Mouse (Mus musculus) layer of hippocampus, postnatal 25 days (tissue): ENCODE results near the gene Ccdc177. TPM values are rescaled to one million over a fixed set of nuclear protein-coding genes. Genes with fewer than 3 reads are reported as not detected.
"Not testable (repeated sequence)": the region's sequence is repeated elsewhere in the genome, so short reads cannot be mapped to it uniquely, and the experiment has no call there.

Experiments used
- DNase-seq, 2 experiments: peaks; one replicate each; pipeline ENCODE4 v3.0.0; 2022; ENCODE audit warnings: mixed read lengths in 2 of 2, low spot score in 1 of 2; ENCODE audit errors: extremely low spot score in 1 of 2
- total RNA-seq, 2 experiments: library from RNA; stranded (reverse); gene quantifications; 2 replicates each; pipeline ENCODE4 v1.2.3; 2021

Gene Ccdc177
- 10 to 100 TPM; 17.6 to 19.2 TPM for total RNA-seq

DNA sequence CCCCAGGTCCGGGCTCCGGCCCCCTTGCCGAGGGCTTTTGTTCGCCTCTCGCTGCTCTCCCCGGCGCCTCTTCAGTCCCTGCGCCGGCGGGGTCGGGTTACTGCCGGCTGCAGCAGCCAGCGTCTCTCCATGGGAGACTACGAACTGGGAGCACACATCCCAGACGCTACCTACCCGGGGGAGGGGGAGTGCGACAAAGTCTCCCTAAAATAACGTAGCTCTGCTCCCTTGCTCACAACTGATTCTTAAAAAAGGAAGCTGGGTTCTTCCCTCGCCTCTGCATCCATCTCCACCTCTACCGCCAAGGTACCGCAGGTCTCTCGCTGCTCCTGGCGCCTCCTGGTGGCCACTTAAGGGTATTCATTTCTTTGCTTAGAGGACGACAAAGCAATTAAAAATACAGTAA lies at the start of gene Ccdc177:
Gene Ccdc177, minus strand, starts transcription at position 292 of the 406 bp plus-strand sequence.
- peak; percentile 70 to 89 for DNase-seq

DNA sequence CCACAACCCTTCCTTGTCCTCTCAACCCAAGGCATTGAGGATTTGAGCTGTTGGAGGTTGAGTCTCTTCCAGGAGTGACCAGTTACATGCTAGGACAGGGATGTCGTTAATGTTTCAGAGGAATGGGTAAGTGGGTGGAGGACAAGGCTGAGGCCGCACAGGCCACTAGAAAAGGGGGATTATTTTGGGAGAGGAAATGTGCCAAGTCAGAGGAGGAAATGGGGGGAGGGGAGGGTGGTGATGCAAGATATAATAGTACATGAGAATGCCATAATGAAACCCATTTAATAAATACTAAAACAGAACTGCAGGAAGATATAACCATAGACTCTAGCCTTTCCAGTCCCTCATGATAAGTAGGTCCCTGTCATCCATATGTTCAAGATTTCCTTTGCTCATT lies 49.5 kb upstream of the Ccdc177 start:
- no peak for DNase-seq

DNA sequence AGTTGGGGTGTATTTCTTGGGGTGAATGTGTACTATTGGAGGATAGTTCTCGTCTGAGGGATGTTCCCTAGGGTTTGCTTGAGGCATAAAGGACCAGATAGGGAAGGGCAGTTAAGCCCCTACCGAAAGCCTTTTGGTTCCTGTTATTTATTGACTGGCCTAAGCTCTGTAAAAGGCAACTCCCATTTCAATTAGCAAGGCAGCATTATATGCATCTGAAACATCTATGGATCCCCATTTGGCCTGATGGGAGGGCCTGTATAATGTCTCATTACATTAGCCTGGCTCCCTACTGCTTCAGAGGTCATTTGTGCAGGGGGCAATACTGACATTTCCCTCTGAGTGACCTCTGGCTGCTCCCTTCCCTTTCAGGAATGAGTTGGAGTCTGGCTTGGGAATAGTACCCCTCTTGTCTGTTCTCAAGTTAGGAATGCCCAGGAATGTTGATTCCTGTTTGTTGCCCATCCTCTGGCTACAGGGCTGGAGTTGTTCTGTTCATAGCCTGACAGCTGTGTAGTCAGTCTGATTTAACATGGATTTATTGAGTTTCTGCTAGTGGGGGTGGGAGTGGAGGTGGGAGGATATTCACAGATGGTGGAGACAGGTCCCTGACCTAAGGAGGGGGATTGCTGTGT lies 47.1 kb upstream of the Ccdc177 start:
- no peak for DNase-seq

DNA sequence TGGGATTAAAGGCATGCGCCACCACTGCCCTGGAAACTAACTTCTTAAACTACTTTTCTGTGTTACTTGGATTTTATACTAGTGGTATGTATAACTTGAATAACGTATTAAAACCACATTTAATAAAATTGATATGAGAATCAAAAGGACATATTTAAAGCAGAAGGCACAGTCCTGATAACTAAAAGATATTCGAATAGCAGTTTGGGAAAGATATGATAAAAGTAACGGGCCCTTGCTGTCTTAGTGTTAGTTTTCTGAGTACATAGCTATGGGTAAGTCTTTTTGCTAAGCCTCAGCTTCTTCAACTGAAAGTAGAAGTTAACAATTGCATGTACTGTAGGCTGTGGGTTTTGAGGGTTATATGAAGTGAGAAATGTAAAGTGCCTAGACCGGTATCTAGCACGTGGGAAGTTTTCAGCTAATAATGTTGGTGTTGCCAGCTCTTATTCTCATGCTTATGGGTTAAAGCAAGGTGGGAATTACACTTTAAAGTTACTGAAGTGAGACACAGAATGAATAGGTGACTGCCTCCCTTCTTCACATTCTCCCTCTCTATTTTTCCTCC lies 44.5 kb upstream of the Ccdc177 start:
- no peak for DNase-seq

DNA sequence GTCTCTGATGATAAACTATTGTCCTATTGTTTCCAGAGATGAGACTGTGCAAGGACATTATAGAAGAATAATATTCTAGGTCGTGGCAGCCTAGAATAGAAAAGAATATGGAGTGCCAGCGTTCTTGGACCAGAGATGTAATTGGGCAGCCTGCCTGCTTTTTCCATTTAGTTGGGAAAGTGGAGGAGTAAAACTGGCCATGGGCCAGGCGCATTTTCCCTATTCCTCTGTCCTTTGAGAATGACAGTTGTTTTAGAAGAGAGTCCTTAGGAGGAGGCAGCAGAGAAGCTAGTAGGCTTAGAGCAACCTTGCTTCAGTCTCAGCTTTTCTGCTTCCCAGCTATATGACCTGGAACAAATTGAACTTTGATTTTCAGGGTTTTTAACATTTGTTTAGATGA lies 43.4 kb upstream of the Ccdc177 start:
- DNase-seq = peak in 1 of 2 experiments; percentile 69

GRCm38 (mm10) chr12:80801443-80801842 lies 41.0 kb upstream of the Ccdc177 start:
- no peak for DNase-seq

DNA sequence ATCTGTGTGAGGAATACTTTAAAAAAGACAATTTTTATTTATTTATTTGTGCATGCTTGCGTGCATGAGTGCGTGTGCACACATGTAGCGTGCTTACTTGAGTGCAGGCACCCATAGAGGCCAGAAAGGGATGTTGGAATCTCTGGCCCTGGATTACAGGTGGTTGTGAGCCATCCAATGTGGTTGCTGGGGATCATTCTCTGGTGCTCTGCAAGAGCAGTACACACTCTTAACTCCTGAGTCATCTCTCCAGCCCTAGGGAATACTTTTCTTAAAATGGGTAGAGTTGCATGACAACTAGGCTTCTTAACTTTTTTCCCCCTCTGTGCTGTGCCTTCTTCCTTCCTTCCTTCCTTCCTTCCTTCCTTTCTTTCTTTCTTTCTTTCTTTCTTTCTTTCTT lies 39.7 kb upstream of the Ccdc177 start:
- DNase-seq = no peak

DNA sequence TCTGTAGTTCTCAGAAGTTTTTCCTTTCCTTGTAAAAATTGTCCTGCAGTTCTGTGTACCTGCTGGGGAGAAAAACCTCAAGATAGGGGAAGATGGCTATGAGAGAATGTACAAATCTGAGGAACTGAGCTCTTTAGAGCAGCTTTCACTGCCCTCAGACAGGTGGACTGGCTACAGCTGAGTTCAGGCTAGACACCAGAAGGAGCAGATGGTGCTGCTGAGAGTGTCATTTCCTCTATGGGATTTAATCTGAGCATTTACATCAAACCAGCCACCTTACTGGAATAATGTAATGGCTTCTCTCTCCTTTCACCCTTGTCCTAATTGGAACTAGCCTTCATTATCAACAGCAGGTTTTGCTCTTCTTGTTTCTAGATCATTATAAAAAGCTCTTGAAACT lies 37.8 kb upstream of the Ccdc177 start:
- DNase-seq = no peak

DNA sequence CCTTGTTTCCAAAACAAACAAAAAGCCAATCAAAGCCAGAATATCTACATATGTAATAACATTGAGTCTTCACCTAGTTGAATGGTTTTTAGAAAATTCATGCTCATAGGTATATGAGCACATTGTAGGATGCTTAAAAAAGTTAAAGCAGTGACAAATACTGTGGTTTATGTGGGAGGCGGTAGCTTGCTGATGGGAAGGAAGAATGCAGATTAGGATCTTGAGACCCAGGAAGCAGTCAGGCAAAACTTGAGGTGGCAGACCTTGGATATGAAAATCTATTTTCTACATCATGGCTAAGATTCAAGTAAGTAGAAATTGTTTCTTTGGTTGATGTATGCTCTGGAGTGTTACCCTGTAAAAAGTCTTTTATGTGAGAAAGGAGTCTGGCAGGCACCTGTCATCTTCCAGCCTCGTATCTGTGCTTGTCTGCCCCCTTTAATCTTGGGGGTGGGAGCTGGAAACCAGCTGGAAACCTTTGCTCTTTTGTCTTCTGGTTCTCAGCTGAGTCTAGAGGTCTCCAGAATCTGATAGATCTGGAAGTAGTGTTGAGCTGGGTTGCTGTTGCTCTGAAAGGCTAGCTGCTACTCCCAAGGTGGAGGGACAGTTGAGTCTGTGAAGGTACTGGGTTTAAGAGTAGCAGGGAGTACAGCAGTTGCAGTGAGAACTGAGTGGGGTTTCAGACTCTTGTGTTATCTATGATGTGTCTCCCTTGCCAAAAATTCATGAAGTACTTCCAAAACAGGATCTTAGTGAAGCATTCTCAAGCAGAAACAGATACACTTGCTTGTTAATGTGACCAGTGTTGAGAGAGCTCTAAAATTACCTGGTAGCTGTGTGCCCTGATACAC lies 34.7 kb upstream of the Ccdc177 start:
- no peak for DNase-seq

DNA sequence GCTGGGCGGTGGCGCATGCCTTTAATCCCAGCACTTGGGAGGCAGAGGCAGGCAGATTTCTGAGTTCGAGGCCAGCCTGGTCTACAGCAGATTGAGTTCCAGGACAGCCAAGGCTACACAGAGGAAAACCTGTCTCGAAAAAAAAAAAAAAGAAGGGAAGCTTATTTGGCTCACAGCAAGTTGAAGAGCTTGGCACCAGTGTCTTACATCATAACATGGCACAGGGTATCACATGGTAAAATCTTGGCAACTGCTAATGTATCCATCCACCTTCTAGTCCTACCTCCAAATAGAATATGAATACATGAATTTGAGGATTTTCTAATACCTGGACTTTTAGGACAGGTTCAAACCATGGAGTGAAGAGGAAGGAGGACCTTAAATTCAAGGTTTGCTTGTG lies 34.0 kb upstream of the Ccdc177 start:
- no peak for DNase-seq

- DNase-seq = no peak
Observed at GRCm38 (mm10) chr12:80793535-80793934, 33.0 kb upstream of the Ccdc177 start.

DNA sequence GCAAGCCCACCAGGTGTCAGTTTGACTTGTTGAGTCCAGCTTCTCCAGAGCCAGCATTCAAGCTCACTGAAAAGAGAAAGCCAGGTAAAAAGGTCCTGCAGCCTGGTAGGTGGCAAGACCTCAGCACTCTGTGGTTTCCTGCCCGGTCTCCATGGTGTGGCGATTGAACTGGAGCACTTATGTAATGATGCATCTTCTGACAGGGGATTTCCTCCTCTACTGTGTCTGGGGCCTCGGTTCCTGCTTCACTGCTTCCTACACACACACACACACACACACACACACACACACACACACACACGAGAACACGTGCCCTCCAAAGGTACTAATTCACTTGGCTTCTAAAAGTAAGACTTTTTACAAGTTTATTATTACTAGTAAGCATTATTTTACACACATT lies 32.4 kb upstream of the Ccdc177 start:
- DNase-seq = no peak

GRCm38 (mm10) chr12:80791571-80792444 lies 31.3 kb upstream of the Ccdc177 start:
- DNase-seq = no peak

- DNase-seq = no peak
Observed at GRCm38 (mm10) chr12:80790700-80791570, 30.4 kb upstream of the Ccdc177 start.

GRCm38 (mm10) chr12:80789849-80790694 lies 29.6 kb upstream of the Ccdc177 start, which contains the start of gene Susd6:
TSS of gene Susd6 (plus strand) at chr12:80790510.
- peak; percentile 95 for DNase-seq

- DNase-seq = not testable (repeated sequence)
Observed at GRCm38 (mm10) chr12:80789276-80789675, 28.8 kb upstream of the Ccdc177 start.

- no peak for DNase-seq
Observed at GRCm38 (mm10) chr12:80788188-80788587, 27.7 kb upstream of the Ccdc177 start.

DNA sequence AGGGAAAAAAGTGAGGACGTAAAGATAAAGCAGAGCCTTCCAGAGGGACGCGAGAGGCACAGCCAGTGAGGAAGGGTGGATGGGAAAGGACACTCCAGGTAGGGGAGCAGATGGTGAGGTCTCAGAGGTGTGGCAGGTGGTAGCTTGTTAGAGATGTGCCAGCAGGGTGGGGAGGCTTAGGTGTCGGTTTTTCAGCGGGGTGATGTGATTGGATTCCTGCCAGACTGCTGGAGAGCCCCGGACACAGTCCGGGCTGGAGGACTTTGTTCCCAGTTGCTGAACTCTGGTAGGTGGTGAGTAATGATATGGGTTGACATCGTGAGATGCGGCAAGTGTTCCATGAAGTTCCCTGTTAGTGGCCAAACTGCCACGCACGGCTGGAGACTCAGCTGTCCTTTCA lies 27.1 kb upstream of the Ccdc177 start:
- DNase-seq = no peak

- no peak for DNase-seq
Observed at GRCm38 (mm10) chr12:80786591-80786990, 26.1 kb upstream of the Ccdc177 start.
